Mouse (Mus musculus) hindbrain, embryonic 16.5 days (tissue): ENCODE measurements around the gene Cdk5rap2. TPM values are rescaled to one million over a fixed set of nuclear protein-coding genes. Genes with fewer than 3 reads are reported as not detected.

ENCODE experiments used
- ATAC-seq: fragments of 200-750 bp; cut with Nextera tagmentation; 2 replicates; pipeline ENCODE4 v1.8.0; 2017; ENCODE audit warnings: moderate TSS enrichment, moderate library complexity
- H3K27ac ChIP-seq: fragments of 300-500 bp; sonication (generic); 2 replicates; pipeline ENCODE4 v1.5.1; 2014; ENCODE audit warnings: low read depth, mild to moderate bottlenecking, control low read depth, low read length, moderate library complexity
- H3K27me3 ChIP-seq: fragments of 300-500 bp; sonication (generic); replicated peaks from 2 replicates; pipeline ENCODE4 v1.6.1; 2014; ENCODE audit warnings: low read length; ENCODE audit not compliant: control insufficient read depth, insufficient read depth
- H3K36me3 ChIP-seq: fragments of 300-500 bp; sonication (generic); 2 replicates; pipeline ENCODE4 v1.6.1; 2014; ENCODE audit warnings: mild to moderate bottlenecking, low read length, moderate library complexity, mixed read lengths; ENCODE audit not compliant: control insufficient read depth, insufficient read depth
- H3K4me1 ChIP-seq: fragments of 300-500 bp; sonication (generic); 2 replicates; pipeline ENCODE4 v1.6.1; 2014; ENCODE audit warnings: low read depth, low read length; ENCODE audit not compliant: control insufficient read depth, insufficient read depth
- H3K4me2 ChIP-seq: fragments of 300-500 bp; sonication (generic); 2 replicates; pipeline ENCODE4 v1.6.1; 2014; ENCODE audit warnings: mild to moderate bottlenecking, low read length, control low read depth, moderate library complexity
- H3K4me3 ChIP-seq: fragments of 300-500 bp; sonication (generic); 2 replicates; pipeline ENCODE4 v1.5.1; 2014; ENCODE audit warnings: mild to moderate bottlenecking, low read length, control low read depth, moderate library complexity
- H3K9ac ChIP-seq: fragments of 300-500 bp; sonication (generic); 2 replicates; pipeline ENCODE4 v1.6.1; 2014; ENCODE audit warnings: low read depth, mild to moderate bottlenecking, control low read depth, low read length, moderate library complexity
- H3K9me3 ChIP-seq: fragments of 300-500 bp; sonication (generic); 2 replicates; pipeline ENCODE4 v1.6.1; 2014; ENCODE audit warnings: mild to moderate bottlenecking, low read length, moderate library complexity; ENCODE audit not compliant: control insufficient read depth
- WGBS: fragments of 180-500 bp; shearing (Covaris S2); extraction: QIAGEN DNeasy Blood & Tissue Kit; methylation state at CpG from one replicate; pipeline ENCODE4 v1.1.7; 2014; 5-methylcytosine and 5-hydroxymethylcytosine counted together
- polyA plus RNA-seq: library from polyadenylated mRNA; unstranded; fragments of >200 nt; fragmentation: Nextera tagmentation; extraction: Ambion mirVana; gene quantifications from 2 replicates; pipeline ENCODE4 v1.2.1, GENCODE M21; 2015

Gene Cdk5rap2
- polyA plus RNA-seq, 1 experiment from 2014 or later = 10.6 TPM

GRCm38 (mm10) chr4:70332576-70332975, 77.7 kb downstream of the Cdk5rap2 start:
- Histone ChIP-seq H3K27ac (no peak overlapping the region), H3K4me2 (no peak overlapping the region), H3K36me3 (0 out of 2 replicates have a peak, but pooled peaks cover 3% of the 10 kb centered on the region), H3K4me1 (peaks cover 6% of the 10 kb centered on the region), H3K27me3 (no peaks in the 10 kb centered on the region), H3K9me3 (no peaks in the 10 kb centered on the region), H3K4me3 (no peak overlapping the region), H3K9ac (no peak overlapping the region)
- ATAC-seq = 0 out of 2 replicates have a peak, but pooled peaks have one; percentile 24
- WGBS = 54% methylated on average over 7 of the region's 7 CpGs

DNA sequence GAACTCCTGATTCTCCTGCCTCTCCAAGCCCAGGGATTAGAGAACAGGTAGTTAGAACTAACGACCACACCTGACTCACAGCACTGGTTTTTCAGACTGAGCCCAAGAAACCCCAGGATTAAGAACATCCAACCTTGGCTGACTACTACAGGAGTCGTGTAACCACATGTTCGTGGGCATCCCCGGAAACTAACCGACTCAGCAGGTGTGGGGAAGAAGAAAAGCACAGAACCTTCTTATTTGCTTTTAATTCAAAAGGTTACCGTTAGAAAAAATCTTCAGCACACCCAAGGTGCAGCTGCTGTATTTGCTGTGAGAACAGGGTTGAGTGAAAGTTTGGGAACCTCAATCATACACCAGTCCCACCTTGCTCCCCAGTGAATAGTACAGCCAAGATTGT, 79.1 kb downstream of the Cdk5rap2 start:
- no peak for ATAC-seq
- no peaks in the 10 kb centered on the region for H3K9me3 ChIP-seq
- 92% methylated on average over 6 of the region's 6 CpGs for WGBS

DNA sequence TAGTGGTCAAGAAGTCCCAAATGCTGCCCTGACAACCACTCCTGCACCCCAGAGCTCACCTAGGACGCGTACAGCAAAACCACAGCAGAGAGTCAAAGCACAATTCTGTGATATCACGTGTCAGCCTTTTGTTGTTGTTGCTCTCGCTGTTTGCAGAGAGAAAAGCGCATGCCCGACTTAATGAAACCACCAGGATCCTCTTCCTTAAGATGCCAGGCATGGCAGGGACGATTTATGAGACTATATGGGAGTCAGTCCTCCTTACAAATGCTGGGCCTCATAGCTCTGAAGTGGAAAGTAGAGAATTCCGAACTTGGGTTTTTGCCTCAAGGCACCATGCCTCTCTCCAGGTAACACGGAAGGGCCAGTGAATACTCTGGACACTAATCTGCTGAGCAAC, 82.2 kb downstream of the Cdk5rap2 start:
- H3K36me3 ChIP-seq = 0 out of 2 replicates have a peak, but pooled peaks cover 3% of the 10 kb centered on the region
- H3K27ac ChIP-seq = no peak overlapping the region
- H3K4me1 ChIP-seq = no peaks in the 10 kb centered on the region
- no peak for ATAC-seq
- WGBS = 88% methylated on average over 9 of the region's 9 CpGs
- H3K4me3 ChIP-seq = no peak overlapping the region
- H3K9me3 ChIP-seq = no peaks in the 10 kb centered on the region
- no peak overlapping the region for H3K4me2 ChIP-seq
- H3K9ac ChIP-seq = no peak overlapping the region
- H3K27me3 ChIP-seq = no peaks in the 10 kb centered on the region

More for the DNA sequence above, 79.1 kb downstream of the Cdk5rap2 start:
- Histone ChIP-seq H3K27me3 (no peaks in the 10 kb centered on the region), H3K4me2 (no peak overlapping the region), H3K4me3 (no peak overlapping the region), H3K4me1 (peaks cover 6% of the 10 kb centered on the region), H3K36me3 (0 out of 2 replicates have a peak, but pooled peaks cover 3% of the 10 kb centered on the region), H3K27ac (no peak overlapping the region), H3K9ac (no peak overlapping the region)

GRCm38 (mm10) chr4:70327436-70327835, 82.8 kb downstream of the Cdk5rap2 start:
- Histone ChIP-seq H3K9me3 (no peaks in the 10 kb centered on the region), H3K9ac (no peak overlapping the region), H3K36me3 (0 out of 2 replicates have a peak, but pooled peaks cover 3% of the 10 kb centered on the region), H3K4me2 (no peak overlapping the region), H3K27ac (no peak overlapping the region), H3K4me3 (no peak overlapping the region), H3K27me3 (no peaks in the 10 kb centered on the region), H3K4me1 (no peaks in the 10 kb centered on the region)
- 48% methylated on average over 1 of the region's 1 CpGs for WGBS
- no peak for ATAC-seq

DNA sequence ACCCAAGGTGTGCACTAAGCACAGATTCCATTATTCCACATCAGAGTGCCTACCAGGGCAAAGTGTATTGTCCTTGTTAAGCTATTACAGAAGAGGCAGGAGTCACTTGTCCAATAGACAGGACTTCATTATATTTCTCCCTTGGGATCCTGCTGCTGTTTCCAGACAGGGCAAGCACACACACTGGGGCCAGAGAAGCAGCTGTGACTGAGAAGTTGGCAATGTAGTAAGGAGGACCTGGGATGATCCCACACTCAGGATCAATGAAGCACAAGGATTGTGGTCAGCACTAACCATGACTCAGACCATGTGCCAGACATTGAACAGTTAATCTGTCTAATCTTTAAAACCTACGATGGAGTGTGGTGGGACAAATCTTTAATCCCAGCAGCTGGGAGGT, 88.7 kb downstream of the Cdk5rap2 start:
- H3K27me3 ChIP-seq = no peaks in the 10 kb centered on the region
- no peak for ATAC-seq
- H3K4me2 ChIP-seq = no peak overlapping the region
- no peak overlapping the region for H3K4me3 ChIP-seq
- 92% methylated on average over 1 of the region's 1 CpGs for WGBS
- H3K9me3 ChIP-seq = no peaks in the 10 kb centered on the region
- H3K9ac ChIP-seq = no peak overlapping the region
- no peaks in the 10 kb centered on the region for H3K4me1 ChIP-seq
- H3K36me3 ChIP-seq = no peaks in the 10 kb centered on the region
- no peak overlapping the region for H3K27ac ChIP-seq

GRCm38 (mm10) chr4:70312170-70312569, 98.1 kb downstream of the Cdk5rap2 start:
- H3K4me2 ChIP-seq = no peak overlapping the region
- H3K4me1 ChIP-seq = peaks cover 8% of the 10 kb centered on the region
- H3K27me3 ChIP-seq = no peaks in the 10 kb centered on the region
- ATAC-seq = no peak
- no peaks in the 10 kb centered on the region for H3K9me3 ChIP-seq
- peaks cover 2% of the 10 kb centered on the region; the same call in 1 of the 2 replicates for H3K36me3 ChIP-seq
- peak overlapping the region; percentile 70; the same call in 1 of the 2 replicates for H3K27ac ChIP-seq
- no peak overlapping the region for H3K4me3 ChIP-seq
- H3K9ac ChIP-seq = no peak overlapping the region
- 89% methylated on average over 4 of the region's 4 CpGs for WGBS

DNA sequence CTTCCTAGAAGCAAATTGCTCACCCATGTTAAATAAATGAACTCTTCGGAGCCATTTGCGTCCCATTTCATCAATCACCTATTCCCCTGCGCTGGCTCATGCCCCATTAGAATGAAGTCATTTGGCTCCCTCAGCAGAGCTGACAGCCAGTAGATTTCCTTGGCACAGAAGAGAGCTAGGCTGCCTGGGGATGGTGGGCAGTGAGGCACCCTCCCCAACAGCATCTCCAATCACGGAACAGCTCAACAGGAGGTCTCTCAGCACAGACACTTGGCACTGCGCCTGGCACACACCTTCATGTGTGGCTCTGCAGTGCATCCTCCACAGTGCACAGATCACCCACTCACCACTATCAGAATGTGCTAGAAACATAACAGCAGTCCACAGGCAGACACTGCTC, 98.7 kb downstream of the Cdk5rap2 start:
- Histone ChIP-seq H3K9me3 (no peaks in the 10 kb centered on the region), H3K27me3 (no peaks in the 10 kb centered on the region), H3K36me3 (peaks cover 2% of the 10 kb centered on the region; the same call in 1 of the 2 replicates), H3K4me2 (no peak overlapping the region), H3K4me1 (peaks cover 8% of the 10 kb centered on the region), H3K27ac (peak overlapping the region; percentile 70; the same call in 1 of the 2 replicates), H3K4me3 (no peak overlapping the region), H3K9ac (no peak overlapping the region)
- ATAC-seq = peak; percentile 94
- 33% methylated on average over 5 of the region's 5 CpGs for WGBS

- Histone ChIP-seq H3K4me1 (peaks cover 8% of the 10 kb centered on the region), H3K4me2 (no peak overlapping the region), H3K27me3 (no peaks in the 10 kb centered on the region), H3K4me3 (no peak overlapping the region), H3K27ac (no peak overlapping the region), H3K9me3 (no peaks in the 10 kb centered on the region), H3K36me3 (no peaks in the 10 kb centered on the region), H3K9ac (no peak overlapping the region)
- WGBS = 65% methylated on average over 4 of the region's 4 CpGs
- ATAC-seq = no peak
Observed at GRCm38 (mm10) chr4:70307230-70307629, 103.0 kb downstream of the Cdk5rap2 start.

DNA sequence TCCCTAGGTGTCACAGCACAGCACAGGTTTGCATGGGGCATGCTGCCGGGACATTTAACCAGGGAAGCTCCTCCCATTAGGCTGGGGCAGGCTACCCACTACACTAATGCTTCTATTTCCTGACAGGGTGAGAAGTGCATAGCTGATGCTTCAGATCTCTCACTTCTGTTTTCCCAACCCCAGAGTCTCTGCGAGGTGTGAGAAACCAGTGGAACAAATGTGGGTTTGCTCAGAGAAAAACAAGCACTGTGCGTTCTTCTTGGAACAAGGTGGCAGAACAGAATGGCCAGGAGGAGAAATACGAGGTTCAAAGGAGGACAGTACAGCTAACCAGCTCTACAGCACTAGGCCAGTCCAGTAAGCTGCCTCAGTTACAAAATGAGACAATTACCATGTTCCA, 106.4 kb downstream of the Cdk5rap2 start:
- Histone ChIP-seq H3K4me3 (no peak overlapping the region), H3K9ac (no peak overlapping the region), H3K27ac (no peak overlapping the region), H3K4me1 (no peaks in the 10 kb centered on the region), H3K4me2 (no peak overlapping the region), H3K9me3 (no peaks in the 10 kb centered on the region), H3K36me3 (0 out of 2 replicates have a peak, but pooled peaks cover 2% of the 10 kb centered on the region), H3K27me3 (no peaks in the 10 kb centered on the region)
- 86% methylated on average over 4 of the region's 4 CpGs for WGBS
- ATAC-seq = no peak
